Mouse (Mus musculus): ENCODE measurements around the gene Pygm. TPM values are rescaled to one million over a fixed set of nuclear protein-coding genes. Genes with fewer than 3 reads are reported as not detected.

Pygm gene
- total RNA-seq, 2 experiments from 2014 or later, result 5,552 to 6,904 TPM

GRCm38 (mm10) chr19:6351431-6352106 lies 32.6 kb upstream of the Pygm start:
- no peak for DNase-seq

GRCm38 (mm10) chr19:6352107-6352505 lies 32.1 kb upstream of the Pygm start:
- DNase-seq, result no peak

GRCm38 (mm10) chr19:6354030-6354429 lies 30.2 kb upstream of the Pygm start:
- no peak for DNase-seq

- DNase-seq, result no peak
Measured at GRCm38 (mm10) chr19:6361291-6361690, 22.9 kb upstream of the Pygm start.

- no peak for DNase-seq
Measured at GRCm38 (mm10) chr19:6363091-6363410, 21.1 kb upstream of the Pygm start.

GRCm38 (mm10) chr19:6363411-6364240 lies 20.6 kb upstream of the Pygm start, which contains the start of gene Sf1:
Sf1 (plus strand) TSS chr19:6363690.
- peak; percentile 100 for DNase-seq

GRCm38 (mm10) chr19:6364317-6364725 lies 19.9 kb upstream of the Pygm start:
- peak; percentile 90 for DNase-seq

GRCm38 (mm10) chr19:6364842-6365241 lies 19.4 kb upstream of the Pygm start:
- no peak for DNase-seq

GRCm38 (mm10) chr19:6370175-6370574 lies 14.0 kb upstream of the Pygm start:
- DNase-seq, result no peak

GRCm38 (mm10) chr19:6372433-6372832 lies 11.8 kb upstream of the Pygm start:
- no peak for DNase-seq

GRCm38 (mm10) chr19:6373539-6374400 lies 10.4 kb upstream of the Pygm start:
- DNase-seq, result no peak

- DNase-seq, result no peak
Measured at GRCm38 (mm10) chr19:6374571-6374970, 9.6 kb upstream of the Pygm start.

- DNase-seq, result no peak
Measured at GRCm38 (mm10) chr19:6375423-6376254, 8.6 kb upstream of the Pygm start.

- DNase-seq, result no peak
Measured at GRCm38 (mm10) chr19:6376255-6376564, 8.0 kb upstream of the Pygm start.

- DNase-seq, result no peak
Measured at GRCm38 (mm10) chr19:6376643-6377042, 7.6 kb upstream of the Pygm start.

GRCm38 (mm10) chr19:6377327-6378040 lies 6.7 kb upstream of the Pygm start:
- DNase-seq, result peak; percentile 67

- DNase-seq, result no peak
Measured at GRCm38 (mm10) chr19:6380411-6381166, 3.6 kb upstream of the Pygm start.

- no peak for DNase-seq
Measured at GRCm38 (mm10) chr19:6381238-6381637, 3.0 kb upstream of the Pygm start.

- peak; percentile 74 for DNase-seq
Measured at GRCm38 (mm10) chr19:6382323-6382924, 1.8 kb upstream of the Pygm start.

- peak; percentile 82 for DNase-seq
Measured at GRCm38 (mm10) chr19:6383470-6383869, 729 bp upstream of the Pygm start.
